Mouse (Mus musculus): ENCODE results near the gene Scand1.

Scand1 gene

GRCm38 (mm10) chr2:156305818-156306217, 6.7 kb downstream of the Scand1 start:
- no peak for DNase-seq

GRCm38 (mm10) chr2:156304351-156304750, 8.2 kb downstream of the Scand1 start:
- DNase-seq = peak; percentile 40

- no peak for DNase-seq
These were observed 10.4 kb downstream of the Scand1 start for GRCm38 (mm10) chr2:156302063-156302462.

- no peak for DNase-seq
These were observed 14.0 kb downstream of the Scand1 start for GRCm38 (mm10) chr2:156298458-156298857.

- no peak for DNase-seq
These were observed 14.9 kb downstream of the Scand1 start for GRCm38 (mm10) chr2:156297653-156298052.

- no peak for DNase-seq
These were observed 16.3 kb downstream of the Scand1 start for GRCm38 (mm10) chr2:156296190-156296589.

- peak; percentile 75 for DNase-seq
These were observed 16.9 kb downstream of the Scand1 start for GRCm38 (mm10) chr2:156295601-156296063.

- DNase-seq = no peak
These were observed 20.5 kb downstream of the Scand1 start for GRCm38 (mm10) chr2:156291998-156292397.

GRCm38 (mm10) chr2:156289552-156290160, 22.8 kb downstream of the Scand1 start:
- DNase-seq = no peak

- no peak for DNase-seq
These were observed 24.3 kb downstream of the Scand1 start for GRCm38 (mm10) chr2:156288222-156288621.

GRCm38 (mm10) chr2:156286733-156287132, 25.8 kb downstream of the Scand1 start:
- DNase-seq = no peak

GRCm38 (mm10) chr2:156285161-156285560, 27.3 kb downstream of the Scand1 start:
- DNase-seq = no peak

GRCm38 (mm10) chr2:156281227-156281626, 31.3 kb downstream of the Scand1 start:
- no peak for DNase-seq

GRCm38 (mm10) chr2:156278226-156279017, 34.1 kb downstream of the Scand1 start:
- DNase-seq = peak; percentile 89

- DNase-seq = no peak
These were observed 40.0 kb downstream of the Scand1 start for GRCm38 (mm10) chr2:156272553-156272952.

- no peak for DNase-seq
These were observed 44.9 kb downstream of the Scand1 start for GRCm38 (mm10) chr2:156267636-156268035.

GRCm38 (mm10) chr2:156263204-156263893, 49.2 kb downstream of the Scand1 start:
- no peak for DNase-seq

Measured in kidney, adult 11 months (tissue).